Mouse (Mus musculus) cerebellum, postnatal 4 days (tissue): ENCODE measurements around the gene Calcoco2.

Source experiments
- DNase-seq, 2 experiments: peaks; one replicate each; pipeline ENCODE4 v3.0.0; 2022; ENCODE audit warnings: low spot score in 2 of 2, mixed read lengths in 1 of 2

The Calcoco2 gene

DNA sequence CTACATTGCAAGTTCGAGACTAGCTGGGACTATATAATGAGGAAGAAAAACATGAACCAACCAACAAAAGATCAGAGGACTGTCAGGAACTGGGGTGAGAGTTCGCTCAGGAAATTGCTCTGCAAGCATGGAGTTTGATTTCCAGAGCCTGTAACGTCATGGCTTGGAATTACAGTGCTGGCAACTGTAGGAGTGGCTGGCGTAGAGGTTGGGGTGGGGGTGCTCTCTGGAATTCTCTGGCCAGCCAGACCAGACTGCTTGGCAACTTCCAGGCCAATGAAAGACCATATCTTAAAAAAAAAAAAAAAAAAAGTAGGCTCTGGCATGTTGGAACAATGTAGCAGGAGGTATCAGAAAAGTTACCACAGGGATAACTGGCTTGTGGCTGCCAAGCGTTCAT lies 31.0 kb downstream of the Calcoco2 start:
- no peak for DNase-seq

GRCm38 (mm10) chr11:96076221-96077105 lies 35.3 kb downstream of the Calcoco2 start:
- DNase-seq = no peak

DNA sequence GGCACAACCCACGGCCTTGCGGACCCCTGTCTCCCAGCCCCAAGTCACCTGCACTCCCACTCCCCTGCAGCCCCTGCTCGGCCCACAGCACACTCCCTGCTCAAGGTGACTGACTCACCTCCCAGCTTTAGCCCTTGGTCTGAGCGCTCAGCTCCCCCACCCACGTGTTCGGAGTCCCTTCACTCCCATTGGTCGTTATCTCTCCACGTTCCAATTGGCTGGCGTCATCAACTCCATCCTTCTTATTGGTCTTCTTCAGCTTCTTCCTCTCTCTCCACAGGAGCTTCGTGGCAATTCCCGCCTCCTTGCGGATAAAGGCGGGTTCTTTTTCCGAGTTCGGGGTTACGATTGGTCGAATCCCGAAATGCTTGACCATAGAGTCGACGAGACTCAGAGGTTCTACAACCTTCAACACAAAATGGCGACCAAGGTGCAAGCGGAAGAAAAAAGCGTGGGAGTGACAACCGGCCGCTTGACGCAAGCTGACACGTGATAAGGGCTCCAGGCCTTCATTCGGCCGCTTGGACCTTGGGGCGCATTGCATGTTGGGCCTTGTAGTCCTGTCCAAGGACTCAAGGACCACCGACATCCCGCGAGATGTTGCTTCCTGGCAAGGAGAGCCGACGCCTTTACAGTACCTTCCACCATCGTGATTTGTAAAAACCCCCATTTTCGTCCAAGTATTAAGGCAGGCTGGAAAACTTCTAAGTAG lies 36.1 kb downstream of the Calcoco2 start, which contains the start of gene Atp5g1:
TSS of gene Atp5g1 (minus strand) at position 162 of the 712 bp plus-strand sequence.
- peak; percentile 85 to 97 for DNase-seq

GRCm38 (mm10) chr11:96075177-96075508 lies 36.6 kb downstream of the Calcoco2 start:
- no peak for DNase-seq

DNA sequence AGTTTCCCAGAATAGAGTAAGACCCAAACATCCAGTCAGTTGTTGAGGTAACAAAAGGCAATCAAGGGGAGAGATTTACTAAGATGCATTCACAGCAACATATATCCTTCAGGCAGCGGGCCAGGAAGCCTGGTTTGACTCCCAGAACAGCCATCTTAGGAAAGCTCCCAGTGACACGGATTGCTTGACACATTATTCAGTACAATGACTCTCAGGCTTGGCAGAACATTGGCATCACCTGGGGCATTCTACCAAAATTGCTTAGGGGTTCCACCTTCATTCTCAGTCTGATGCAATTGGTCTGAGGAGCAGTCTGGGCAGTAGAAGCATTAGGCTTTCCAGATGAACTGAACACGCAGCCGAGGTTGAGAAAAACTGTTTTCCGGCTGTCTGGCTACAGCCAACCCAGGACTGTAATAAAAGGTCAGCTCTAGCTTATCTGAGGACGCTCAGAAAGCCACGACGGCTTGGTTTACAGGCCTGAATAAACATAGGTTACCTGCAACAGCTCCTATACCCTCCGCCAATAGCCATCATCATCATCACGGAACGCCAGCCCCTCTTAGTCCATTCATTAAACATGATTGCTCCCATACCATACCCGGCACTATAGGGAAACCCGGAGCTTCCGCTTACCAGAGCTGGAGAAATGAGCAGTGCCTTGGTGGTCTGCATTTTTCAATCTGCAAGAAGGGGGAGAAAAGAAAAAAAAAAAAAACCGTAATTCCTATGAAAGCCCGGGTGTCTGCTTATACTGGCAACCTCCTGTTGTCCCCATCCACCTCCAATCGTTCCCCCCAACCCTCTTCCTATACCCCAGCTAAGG lies 37.2 kb downstream of the Calcoco2 start:
- DNase-seq = no peak

- no peak for DNase-seq
Observed at GRCm38 (mm10) chr11:96073295-96073993, 38.3 kb downstream of the Calcoco2 start.

DNA sequence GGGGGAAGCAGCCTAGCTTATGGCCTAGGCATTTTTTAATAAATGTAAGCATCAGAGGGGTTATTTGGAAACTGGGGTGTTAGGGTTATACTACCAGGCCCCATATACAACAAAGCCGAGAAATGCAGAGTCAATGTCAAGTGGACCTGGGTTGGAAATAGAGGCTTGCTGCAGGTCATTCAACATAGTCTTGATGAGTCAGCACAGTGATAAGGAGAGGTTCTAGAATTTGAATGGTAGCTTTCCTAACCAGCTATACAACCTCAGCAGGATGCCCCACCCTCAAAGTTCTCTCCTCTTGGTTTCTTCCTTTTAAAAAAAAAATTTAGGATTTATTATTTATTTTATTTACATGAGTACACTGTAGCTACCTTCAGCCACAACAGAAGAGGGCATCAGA lies 40.8 kb downstream of the Calcoco2 start:
- DNase-seq = no peak

GRCm38 (mm10) chr11:96070353-96070752 lies 41.4 kb downstream of the Calcoco2 start:
- no peak for DNase-seq

DNA sequence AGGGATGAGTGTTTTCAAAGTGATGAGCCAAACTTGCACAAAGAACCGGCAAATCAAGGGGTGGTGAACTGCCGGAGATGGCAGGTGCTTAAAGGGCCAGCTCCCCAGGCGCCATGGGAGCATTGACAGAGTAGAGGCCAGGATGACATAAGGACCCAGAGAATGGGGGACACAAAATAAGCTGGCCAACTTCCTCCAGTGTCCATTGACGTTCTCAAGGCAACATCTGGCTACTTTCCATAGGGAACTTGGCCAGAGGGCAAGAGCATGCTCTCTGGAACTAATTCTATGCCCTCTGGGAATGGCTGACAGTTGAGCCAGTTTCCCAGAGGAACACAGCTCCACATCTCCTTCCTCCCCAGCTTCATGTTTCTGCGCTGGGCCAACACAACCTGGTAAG lies 43.5 kb downstream of the Calcoco2 start:
- no peak for DNase-seq

- peak; percentile 97 to 99 for DNase-seq
Observed at GRCm38 (mm10) chr11:96065215-96065911, 46.4 kb downstream of the Calcoco2 start, which contains the start of gene Ube2z. Gene Ube2z, minus strand, starts transcription at chr11:96065388.

- no peak for DNase-seq
Observed at GRCm38 (mm10) chr11:96064521-96065214, 47.1 kb downstream of the Calcoco2 start.

DNA sequence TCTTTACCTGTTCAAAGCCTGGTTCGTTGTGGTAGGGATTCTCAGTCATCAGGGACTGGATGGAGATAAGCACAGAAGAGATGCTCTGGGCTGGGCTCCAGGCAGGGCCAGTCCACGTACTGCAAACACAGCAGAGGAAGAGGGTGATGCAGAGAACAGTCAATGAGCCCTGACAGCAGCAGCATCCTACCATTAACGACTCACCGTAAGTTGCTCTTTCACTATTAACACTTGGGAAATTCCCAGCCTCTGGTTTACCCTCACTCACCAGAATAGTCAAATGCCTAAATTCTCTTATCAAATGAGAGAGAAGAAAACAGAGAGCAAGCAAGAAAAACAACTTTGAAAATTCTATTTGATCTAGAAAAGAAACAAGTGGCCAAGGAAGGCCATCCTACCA lies 53.5 kb downstream of the Calcoco2 start:
- no peak for DNase-seq

- no peak for DNase-seq
Observed at GRCm38 (mm10) chr11:96050854-96051253, 60.9 kb downstream of the Calcoco2 start.

DNA sequence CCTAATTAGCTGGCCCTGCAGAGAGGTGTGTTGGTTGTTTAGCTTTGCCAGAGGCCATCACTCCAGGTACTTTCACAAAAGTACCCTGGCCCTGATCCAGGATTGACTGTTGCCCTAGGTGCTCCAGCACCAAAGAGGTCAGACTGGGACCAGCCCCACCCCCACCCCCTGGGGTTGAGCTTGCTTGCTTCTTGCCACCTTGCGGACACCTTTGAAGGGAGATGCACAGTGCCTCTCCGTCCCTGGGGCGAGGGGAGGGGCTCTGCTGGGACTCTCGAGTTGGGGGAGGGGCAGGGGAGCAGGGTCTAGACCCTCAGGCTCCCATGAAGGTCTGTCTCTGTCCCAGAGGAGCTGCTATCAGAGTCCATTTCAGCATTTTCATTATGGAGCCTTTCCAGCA lies 61.8 kb downstream of the Calcoco2 start:
- no peak for DNase-seq
